Mouse (Mus musculus) adrenal gland, adult 8-10 months (tissue): ENCODE data around the gene Abca2. TPM values are rescaled to one million over a fixed set of nuclear protein-coding genes. Genes with fewer than 3 reads are reported as not detected.

Experiments
- DNase-seq: peaks from one replicate; pipeline ENCODE4 v3.0.0; 2022
- total RNA-seq, 4 experiments: library from RNA; stranded (reverse); gene quantifications; 2 replicates each; pipeline ENCODE4 v1.2.4; 2022

Abca2 gene
- total RNA-seq, 4 experiments from 2014 or later, result 48.9 to 73.0 (median 57.5) TPM

DNA sequence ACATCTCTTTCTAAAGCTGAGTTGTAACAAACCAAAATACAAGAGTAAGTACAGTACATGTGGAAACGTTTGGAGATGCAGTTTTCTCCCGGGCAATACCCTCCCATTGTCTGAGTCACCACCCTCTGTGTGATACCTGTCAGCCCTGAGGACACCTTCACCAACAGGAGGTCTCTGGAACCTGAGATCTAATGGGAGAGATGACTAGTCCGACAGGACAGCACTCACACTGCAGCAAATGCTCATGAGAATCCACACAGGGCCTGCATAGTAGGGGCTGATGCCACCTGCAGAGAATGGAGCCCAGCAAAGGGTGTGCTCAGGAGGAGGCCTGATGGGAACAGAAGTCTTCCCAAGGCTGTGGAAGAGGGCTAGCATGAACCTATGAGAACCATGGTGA is 32.9 kb downstream of the Abca2 start:
- no peak for DNase-seq

DNA sequence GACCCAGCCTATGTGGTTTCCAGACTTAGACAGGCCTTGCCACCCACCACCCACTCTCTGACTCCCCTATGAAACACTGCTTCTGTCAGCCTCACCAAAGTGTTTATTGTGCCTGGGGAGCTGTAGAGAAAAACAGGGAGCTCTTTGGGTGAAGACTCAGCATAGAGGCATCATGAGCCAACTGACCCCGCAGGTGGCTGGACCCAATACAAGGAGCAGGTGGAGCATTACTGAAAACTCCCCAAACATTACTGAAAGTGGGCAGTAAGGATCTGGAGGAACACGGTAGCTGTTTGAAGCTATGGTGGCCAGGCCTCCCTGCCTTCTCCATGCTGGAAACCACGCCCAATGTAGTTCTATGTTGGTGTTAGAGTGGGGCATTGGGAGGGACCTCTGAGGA is 35.1 kb downstream of the Abca2 start:
- DNase-seq, result no peak

DNA sequence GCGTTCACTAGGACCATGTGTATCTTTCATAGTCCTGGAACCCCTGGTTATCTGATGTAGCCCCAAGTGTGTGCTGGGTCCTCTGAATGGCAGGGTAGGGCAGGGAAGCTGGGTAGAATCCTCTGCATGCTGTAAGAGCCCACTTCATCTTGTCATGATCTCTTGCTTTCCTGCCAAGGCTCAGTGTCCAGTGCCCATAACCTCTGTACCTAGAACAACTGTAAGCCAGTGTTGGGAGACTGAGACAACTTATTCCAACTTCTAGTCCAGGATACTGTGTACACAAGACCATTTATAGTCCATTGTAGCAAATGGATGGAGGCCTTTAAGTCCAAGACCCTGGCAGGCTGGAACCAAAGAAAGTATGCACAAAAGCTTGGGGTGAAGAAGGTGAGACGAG is 36.8 kb downstream of the Abca2 start:
- no peak for DNase-seq

DNA sequence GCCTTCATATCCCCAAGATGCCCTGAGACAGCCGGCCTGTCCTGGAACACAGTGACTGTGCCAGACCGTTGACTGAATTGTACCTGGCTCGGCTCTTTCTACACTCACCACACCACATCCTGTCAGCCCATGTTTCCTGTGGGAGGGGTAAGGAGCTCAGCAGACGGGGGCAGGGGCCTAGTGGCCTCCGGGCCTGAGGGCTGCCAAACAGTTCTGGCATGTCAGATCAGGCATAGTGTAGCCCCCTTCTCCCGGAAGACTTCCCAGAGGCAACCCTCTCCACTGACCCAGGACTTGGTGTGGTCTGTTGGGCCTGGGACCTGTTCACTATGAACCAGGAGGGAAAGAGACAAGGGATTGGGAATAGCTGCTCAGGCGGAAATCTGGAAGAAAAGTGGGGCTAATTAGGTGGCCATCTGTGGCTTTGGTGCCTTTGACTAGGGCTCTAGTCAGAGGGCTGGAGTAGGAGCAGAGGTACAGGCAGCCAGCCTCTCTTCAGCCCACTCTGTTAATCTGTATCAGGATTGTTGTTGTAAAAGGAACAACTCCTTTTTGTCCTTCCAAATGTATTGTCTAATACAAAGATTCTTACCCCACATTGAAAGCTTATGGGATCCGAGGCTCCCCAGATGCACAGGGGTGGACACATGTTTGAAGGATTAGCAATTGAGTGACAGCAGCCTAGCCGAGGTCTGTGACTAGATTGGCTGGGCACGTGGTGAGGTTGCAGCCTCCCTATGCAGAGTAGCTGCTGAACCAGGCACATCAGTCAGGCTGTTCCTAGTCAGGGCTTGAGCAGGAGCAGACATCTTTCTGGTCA is 37.5 kb downstream of the Abca2 start:
- DNase-seq, result no peak

DNA sequence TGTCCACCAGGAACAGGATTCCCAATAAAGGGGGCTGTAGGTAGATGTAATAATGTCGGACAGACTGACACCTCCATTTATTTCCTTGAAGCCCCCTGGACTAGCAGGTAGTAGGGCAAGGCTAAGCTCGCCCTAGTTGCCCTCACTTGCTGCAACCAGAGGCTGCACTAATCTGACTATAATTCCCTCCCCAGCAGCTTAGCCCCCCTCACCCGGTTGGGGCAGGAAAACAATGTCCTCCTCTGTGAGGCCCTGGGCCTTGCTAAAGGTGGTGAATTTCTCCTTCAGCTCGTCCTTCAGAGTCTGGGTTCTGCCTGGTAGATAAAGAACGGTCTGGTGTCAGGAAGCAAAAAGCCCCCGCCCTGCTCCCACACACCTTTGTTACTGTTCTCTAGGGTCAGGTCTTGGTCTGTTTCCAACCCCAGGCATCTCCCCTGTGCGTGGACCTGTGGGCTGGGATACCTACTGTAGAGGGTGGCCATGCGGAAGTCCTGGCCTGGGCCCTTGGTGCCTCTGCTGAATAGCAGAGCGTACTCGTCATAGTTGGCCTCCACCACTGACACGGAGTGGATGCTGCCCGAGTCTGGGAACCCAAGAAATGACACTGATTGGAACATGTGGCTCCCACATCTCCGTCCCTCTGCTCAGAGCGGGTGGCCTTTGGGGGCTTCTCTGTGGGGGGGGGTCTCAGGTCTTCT is 39.3 kb downstream of the Abca2 start:
- no peak for DNase-seq

DNA sequence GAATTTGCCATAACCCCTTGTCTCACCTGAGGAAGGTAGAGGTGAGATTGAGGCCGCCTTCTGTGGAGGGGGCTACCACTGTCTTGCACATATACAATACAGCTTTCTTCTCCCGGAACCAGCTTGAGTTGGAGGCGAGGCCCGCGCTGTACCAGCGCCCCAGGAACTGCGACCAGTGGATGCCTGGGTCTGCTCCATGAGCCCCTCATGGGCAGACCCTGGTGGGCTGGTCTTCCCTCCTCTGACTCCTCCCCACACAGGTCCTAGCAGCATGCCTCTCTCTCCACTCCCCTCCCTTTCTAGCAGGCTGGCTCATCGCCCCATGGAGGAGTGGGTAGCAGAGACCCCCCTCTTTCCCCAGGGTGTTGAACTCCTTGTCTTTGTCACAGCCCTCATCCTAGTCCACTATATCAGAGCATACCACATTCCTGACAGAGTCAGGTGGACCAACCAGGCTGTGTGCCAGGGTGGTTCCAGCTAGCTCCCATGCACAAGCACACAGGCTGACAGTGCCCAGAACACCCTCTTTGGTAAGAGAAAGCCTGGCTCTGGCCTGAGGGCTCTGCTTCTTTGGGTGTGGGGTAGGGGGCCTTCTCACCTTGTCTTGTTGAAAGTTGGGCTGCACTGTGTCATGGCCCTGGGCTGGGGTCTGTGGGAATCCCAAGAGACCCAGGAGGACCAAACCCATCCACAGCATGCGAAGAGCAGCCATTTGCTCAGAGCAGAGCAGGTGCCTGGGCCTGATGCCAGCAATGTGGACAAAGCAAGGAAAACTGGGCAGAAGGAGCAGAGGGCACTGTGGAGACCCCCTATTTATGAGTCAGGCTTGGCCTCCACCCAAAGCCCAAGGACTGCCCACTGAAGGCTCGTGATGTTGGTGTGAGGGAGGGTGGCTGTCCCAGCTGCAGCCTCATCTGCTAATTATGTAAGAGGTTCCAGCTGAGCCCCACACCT is 40.7 kb downstream of the Abca2 start:
- no peak for DNase-seq

DNA sequence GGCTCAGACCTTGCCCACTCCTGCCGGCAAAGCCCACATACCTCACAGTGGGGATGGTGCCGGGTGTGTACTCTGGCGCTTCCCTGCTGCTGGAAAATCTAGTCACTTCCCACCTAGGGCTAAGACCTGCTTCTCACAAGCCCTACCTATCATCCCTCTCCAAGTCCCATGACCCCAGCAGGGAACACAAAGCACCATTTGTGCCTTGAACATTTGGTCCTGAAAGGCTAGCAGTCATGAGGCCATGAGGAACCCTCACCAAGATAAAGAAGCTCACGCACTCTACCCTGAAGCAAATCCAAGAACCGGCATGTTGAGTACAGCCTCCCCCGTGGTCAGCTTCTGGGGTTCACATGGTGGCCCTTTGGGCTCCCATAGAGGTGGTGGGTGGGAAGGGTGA is 41.5 kb downstream of the Abca2 start, which contains the start of gene Ptgds:
Ptgds (minus strand) TSS at position 78 of the 400 bp plus-strand sequence.
- DNase-seq, result no peak

DNA sequence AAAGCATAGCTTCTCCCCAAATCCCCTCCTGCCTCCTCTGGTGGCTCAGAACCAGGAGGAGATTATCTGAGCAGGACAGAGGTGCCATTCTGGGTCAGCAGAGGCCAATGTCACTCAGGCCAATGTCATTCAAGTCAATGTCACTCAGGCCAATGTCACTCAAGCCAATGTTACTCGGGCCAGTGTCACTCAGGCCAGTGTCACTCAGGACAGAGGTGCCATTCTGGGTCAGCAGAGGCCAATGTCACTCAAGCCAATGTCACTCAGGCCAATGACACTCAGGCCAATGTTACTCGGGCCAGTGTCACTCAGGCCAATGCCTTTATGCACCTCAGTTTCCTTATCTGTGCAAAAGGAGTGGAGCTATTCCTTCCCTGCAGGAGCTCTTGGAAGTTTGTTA is 44.0 kb downstream of the Abca2 start:
- DNase-seq, result no peak

DNA sequence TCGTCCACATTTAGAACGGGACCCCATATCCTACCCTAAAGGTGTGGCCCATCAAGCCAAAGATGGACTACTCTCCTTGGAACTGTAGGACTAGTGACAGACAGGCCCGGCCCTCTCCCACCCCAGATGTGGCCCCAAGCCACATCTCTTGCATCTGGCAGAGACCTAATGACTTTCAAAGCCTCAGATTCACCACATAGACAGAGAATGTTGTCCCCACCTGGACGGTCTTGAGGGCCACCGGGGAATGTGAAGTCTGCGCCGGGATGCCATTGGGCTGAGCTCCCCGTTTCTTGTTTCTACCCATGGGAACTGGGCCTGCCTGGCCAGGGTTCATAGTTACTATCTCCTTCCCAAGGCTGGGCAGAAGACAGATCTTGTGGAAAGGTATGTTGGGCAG is 49.0 kb downstream of the Abca2 start:
- no peak for DNase-seq

DNA sequence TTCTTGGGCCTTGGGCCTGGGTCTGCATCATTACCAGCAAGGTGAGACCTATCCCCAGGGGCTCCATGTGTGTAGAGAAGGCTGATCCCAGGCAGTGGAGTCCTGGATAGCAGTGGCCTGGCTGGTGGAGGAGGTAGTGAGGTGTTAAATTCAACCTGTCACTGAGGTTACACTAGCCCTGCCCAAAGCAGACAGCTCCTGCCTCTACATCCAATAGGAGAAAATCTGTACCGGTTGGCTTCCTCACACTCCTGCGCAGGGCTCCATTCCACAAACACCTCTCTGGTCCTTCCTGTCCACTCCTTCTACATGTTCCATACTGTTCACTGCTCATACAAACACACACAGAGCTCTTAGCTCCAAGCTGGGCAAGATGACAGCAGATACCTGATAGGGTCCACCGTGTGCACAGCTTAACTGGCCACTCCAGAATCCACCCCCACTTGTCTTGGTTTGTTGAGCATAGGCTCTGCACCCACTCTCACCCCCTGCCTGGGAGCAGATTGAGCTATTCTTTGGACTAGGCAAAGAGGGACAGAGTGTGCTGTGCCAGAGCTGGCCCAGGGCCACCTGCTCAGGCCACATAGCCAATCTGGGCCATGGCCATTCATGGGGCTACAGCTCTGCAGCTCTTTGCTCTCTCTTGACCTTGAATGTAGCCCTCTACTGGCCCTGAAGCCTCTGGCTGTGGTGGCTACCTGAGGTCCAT is 49.6 kb downstream of the Abca2 start:
- DNase-seq, result peak; percentile 72

DNA sequence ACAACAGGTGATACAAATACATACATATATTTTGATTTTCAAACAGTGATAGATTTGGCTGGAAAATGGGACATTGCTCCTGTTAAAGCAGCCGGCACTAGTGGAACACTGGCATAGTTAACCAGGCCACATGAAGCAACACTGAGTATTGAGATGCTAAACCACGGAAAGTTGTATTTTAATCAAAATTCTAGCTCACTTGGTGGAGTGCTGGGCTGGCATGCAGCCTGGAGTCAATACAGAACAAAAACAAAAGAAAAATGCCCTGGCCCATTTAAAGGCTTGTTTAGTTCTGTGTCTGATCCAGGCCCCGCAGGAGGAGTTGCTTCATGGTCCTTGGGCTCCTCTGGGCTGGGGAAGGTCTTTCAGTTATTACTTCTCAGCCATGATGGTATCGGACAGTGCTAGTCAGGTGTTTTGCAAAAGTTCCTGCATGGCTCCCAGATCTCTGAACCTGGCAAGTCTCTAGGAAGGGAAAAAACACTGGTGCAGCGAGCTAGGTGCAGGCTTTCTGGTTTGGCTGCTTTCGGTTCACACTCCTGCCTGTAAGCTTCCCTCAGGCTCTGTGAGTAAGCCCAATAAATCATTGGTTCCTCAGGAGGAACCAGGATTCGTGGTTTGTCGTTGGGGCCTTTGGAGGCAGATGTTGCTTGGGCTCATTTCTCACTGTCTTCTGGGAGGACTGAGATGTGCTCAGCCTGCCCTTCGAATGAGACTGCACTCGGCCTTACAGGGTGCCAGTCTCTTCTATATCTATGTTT is 51.2 kb downstream of the Abca2 start:
- DNase-seq, result no peak

DNA sequence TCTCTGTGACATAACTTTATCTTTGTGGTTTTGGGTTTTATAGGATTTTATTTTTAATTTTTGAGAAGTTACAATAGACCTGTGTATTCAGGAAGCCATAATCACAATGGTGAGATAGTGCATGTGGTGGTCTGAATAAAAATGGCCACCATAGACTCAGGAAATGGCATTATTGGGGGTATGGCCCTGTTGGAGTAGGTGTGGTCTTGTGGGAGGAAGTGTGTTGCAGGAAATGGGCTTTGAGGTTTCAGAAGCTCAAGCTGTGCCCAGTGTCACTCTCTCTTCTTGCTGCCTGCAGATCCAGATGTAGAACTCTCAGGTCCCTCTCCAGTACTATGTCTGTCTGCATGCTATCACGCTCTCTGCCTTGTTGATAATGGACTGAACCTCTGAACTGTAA is 52.0 kb downstream of the Abca2 start:
- DNase-seq, result no peak

DNA sequence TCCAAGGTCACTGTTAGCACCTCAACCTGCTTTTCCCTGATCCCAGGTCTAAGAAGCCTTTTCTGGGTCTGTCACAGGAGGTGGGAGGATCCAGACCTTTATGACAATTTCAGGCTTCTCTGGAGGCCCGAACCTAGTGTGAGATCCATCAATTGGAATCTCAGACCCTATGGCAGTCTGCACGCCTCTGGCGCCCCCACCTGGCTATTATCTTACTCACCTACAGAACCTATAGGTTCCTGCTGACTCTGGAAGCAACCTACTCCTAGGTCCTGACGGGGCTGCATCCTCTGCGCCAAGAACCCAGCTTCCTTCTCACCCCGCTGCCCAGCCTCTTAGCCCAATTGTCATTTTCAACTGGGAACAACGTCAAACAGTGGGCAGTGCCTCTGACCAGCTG is 54.5 kb downstream of the Abca2 start:
- no peak for DNase-seq

DNA sequence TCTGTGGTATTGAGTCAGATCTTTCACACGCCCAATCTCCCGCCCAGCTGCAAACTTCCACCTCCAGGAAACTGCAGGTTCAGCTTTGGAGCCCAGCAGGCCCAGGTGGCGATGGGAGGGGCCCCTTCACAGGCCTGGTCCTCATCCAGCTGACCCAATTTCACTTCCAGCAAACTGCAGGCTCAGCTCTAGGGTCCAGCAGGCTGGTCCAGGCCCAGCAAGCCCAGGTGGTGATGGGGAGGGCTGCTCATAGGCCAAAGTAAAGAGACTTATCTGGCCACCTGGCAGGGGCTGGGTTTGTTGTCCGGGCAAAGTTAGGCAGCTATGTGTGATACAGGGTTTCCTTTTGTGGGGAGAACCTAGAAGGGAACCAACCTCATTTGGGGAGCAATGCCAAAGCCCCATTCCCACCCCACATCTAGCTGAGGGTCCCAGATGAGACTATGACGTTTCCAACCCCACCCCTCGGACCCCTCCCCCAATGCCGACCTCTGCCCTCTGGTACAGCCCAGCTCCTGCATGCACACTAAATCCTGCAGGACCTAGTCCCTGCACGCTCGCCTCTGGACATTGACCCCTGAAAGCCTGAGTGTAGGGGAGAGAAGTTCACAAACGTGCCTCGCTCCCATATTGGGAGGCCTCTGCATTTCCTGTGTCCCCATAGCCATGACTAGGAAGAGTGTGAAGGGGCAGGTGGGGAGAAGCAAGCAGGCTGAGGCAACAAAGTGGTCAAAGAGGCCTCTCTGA is 56.6 kb downstream of the Abca2 start:
- DNase-seq, result no peak

DNA sequence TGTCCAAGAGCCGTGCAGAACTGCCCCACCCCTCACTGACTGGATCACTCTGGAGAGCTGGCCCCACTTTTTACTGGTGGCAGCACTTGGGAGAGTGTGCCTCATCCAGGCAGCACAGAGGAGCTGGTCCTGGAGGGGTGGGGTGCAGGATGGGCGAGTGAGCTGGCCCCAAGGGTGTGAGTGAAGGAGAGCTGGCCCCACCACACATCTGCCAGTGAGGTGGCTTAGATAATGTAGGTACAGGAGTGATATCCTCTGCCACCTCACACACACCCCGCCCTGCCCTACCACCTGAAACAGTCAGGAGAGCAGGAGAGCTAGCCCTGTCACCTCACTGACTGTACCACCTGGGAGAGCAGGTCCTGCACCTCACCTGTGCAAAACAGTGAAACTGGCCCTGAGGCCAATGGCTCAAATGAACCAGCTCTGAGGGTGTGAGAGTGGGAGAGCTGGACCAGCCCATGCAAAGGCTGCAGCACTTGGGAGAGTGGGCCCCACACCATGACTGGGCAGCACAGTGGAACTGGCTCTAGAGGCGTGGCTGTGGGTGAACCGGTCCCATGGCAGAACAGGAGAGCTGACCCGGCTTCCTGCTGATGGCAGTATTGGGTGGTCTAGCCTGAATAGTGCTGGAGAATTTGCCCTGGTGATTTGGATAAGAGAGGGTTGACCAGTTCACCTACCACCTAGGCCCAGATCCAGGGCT is 59.6 kb downstream of the Abca2 start:
- DNase-seq, result no peak

DNA sequence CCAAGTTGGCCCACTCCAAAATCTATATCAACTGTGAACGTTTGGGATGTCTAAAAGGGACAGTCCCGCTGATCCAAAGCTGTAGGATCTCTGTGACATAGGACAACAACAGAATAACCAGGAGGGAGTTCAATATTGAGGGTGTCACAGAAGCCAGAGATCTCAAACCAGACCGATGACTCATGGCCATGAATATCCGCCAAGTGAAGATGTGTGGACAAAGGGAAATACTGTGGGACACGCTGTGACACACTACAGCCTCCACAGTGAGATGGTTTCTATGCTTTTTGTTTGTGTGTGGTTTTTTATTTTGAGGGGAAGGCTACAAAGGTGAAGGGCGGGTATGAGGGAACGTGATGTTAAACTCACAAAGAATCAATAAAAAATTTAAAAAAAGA is 60.2 kb downstream of the Abca2 start:
- DNase-seq, result no peak

DNA sequence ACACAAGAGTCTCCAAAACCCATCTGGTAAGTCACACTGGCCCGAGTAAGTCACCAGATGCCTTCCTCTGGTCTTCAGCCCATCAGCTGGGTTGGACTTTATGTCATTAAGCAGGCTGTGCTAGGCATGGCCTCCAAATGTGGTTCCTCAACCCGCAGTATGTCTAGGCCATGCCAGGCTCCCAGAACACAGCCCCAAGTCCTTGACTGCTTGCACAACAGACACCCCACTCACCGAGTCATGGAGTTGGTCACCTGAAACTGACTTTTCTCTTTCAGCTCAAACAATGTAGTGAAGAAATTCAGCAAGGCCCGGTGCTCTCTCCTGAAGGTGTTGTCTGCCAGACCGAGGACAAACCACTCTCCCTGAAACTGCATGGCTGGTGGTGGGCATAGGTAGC is 64.5 kb downstream of the Abca2 start:
- no peak for DNase-seq

DNA sequence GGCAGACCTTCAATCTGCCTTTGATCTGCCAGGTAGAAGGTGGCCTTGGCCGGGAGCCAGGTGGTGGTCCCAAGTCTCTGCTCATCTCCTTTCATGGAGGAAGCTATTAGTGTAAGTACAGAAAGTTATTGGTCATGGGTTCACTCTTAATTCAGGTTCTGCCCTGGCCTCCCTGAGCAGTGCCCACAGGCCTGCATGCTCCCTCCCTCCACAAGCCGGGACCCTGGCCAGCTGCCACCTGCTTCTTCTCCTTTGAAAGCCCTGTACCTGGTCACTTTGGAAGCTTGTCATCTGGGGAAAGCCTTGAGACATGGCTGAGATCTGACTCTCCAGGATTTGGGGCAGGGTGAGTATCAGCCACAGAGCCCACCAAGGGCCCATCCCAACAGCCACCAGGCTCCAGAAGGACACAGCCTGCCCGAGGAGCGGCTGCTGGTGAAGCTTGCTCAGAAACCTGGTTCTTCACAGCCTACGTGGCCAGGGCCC is 65.0 kb downstream of the Abca2 start, which contains the start of gene Lcn12:
Lcn12 (minus strand) TSS at position 436 of the 486 bp plus-strand sequence.
- DNase-seq, result no peak

DNA sequence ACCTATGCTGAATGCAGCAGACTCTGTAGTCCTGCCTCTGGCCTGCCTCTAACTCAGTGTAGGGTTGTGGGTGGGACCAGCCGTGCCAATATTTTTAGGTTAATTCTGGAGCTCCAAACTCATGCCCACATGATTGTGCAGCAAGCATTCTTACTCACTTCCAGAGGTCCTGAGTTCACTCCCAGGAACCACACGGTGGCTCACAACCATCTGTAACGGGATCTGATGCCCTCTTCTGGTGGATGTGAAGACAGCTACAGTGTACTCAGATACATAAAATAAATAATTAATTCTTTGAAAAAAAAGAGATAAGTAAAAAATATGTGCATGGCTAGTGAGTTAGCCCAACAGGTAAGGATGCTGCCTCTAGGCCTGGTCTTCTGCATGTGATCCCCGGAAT is 68.0 kb downstream of the Abca2 start:
- DNase-seq, result no peak
